Mouse (Mus musculus): ENCODE results near the gene St6galnac5.
"Not testable (repeated sequence)": the region's sequence is repeated elsewhere in the genome, so short reads cannot be mapped to it uniquely, and the experiment has no call there.

The St6galnac5 gene

GRCm38 (mm10) chr3:152788301-152788953 is 193.6 kb downstream of the St6galnac5 start:
- DNase-seq (ENCODE audit: low spot score in 2 of 2), result not testable (repeated sequence)

GRCm38 (mm10) chr3:152784353-152784752 is 197.7 kb downstream of the St6galnac5 start:
- not testable (repeated sequence) for DNase-seq (ENCODE audit: low spot score in 2 of 2)

- peak in 1 of 2 experiments; percentile 31 for DNase-seq (ENCODE audit: low spot score in 2 of 2)
Measured at GRCm38 (mm10) chr3:152783792-152784191, 198.3 kb downstream of the St6galnac5 start.

- DNase-seq (ENCODE audit: low spot score in 2 of 2), result no peak
Measured at GRCm38 (mm10) chr3:152779819-152780218, 202.2 kb downstream of the St6galnac5 start.

- no peak for DNase-seq (ENCODE audit: low spot score in 2 of 2)
Measured at GRCm38 (mm10) chr3:152776872-152777540, 205.0 kb downstream of the St6galnac5 start.

- no peak for DNase-seq (ENCODE audit: low spot score in 2 of 2)
Measured at GRCm38 (mm10) chr3:152776363-152776762, 205.7 kb downstream of the St6galnac5 start.

- no peak for DNase-seq (ENCODE audit: low spot score in 2 of 2)
Measured at GRCm38 (mm10) chr3:152770056-152770455, 212.0 kb downstream of the St6galnac5 start.

GRCm38 (mm10) chr3:152767485-152767884 is 214.6 kb downstream of the St6galnac5 start:
- no peak for DNase-seq (ENCODE audit: low spot score in 2 of 2)
